Comparison of ENCODE assay signal across 21 mouse cellular contexts in genomic region chr5:63966379-63966778, GRCm38 (mm10). TPM values are rescaled to one million over a fixed set of nuclear protein-coding genes. Genes with fewer than 3 reads are reported as not detected.
A peak's percentile ranks its signal among the peaks of the same experiment; 100 is the strongest.
DNase-seq lines count a peak whose midpoint lies in the region; ATAC-seq lines count a peak whose summit lies in the region.
"Had no signal": no experiment of that assay in that cellular context is flagged by ENCODE, and none has a peak within 500 bp of the region (broad histone marks: within the 10 kb centered on the region; RNA-seq: fewer than 3 reads in every experiment).

No protein-coding gene starts in this region.

- no peaks in the 10 kb centered on the region for H3K9me3 ChIP-seq in kidney, embryonic 15.5 days (replicated peaks)
- no peaks in the 10 kb centered on the region for H3K9me3 ChIP-seq in embryonic facial prominence, embryonic 14.5 days (ENCODE audit: control insufficient read depth, low read length)
- H3K9me3 ChIP-seq: embryonic facial prominence, embryonic 12.5 days; forebrain, embryonic 13.5 days; hindbrain, embryonic 15.5 days; limb, embryonic 10.5 days; neural tube, embryonic 13.5 days had no signal

- no peak overlapping the region for H3K9ac ChIP-seq in kidney, embryonic 15.5 days
- H3K9ac ChIP-seq in embryonic facial prominence, embryonic 14.5 days (ENCODE audit: low read depth, low read length): no peak overlapping the region
- H3K9ac ChIP-seq: hindbrain, embryonic 15.5 days; neural tube, embryonic 13.5 days had no signal

- H3K27me3 ChIP-seq in kidney, embryonic 15.5 days: no peaks in the 10 kb centered on the region
- H3K27me3 ChIP-seq in embryonic facial prominence, embryonic 14.5 days (replicated peaks; ENCODE audit: control insufficient read depth, insufficient read depth, low read length): no peaks in the 10 kb centered on the region
- H3K27me3 ChIP-seq: embryonic facial prominence, embryonic 12.5 days; forebrain, embryonic 13.5 days; hindbrain, embryonic 15.5 days; neural tube, embryonic 13.5 days had no signal

- no peak for DNase-seq in kidney, adult 18-20 months
- DNase-seq in lung, postnatal 10 days: peak; percentile 40
- no peak for DNase-seq in lung, postnatal 25 days (ENCODE audit: low spot score)
- DNase-seq in embryonic facial prominence, embryonic 14.5 days (ENCODE audit: low spot score): no peak
- no peak for DNase-seq in cerebellum, postnatal 36 days
- DNase-seq in right cerebral cortex, postnatal 25 days: no peak
- DNase-seq: adrenal gland, adult 2 months; kidney, adult 8-10 months; midbrain, embryonic 14.5 days; thymus, adult 2 months; thymus, postnatal 4 days had no signal

- H3K4me2 ChIP-seq in kidney, embryonic 15.5 days: peak overlapping the region; percentile 68; the same call in 1 of the 2 replicates
- H3K4me2 ChIP-seq in embryonic facial prominence, embryonic 14.5 days (ENCODE audit: low read depth, low read length): 0 out of 2 replicates have a peak overlapping the region, but pooled peaks have one; percentile 73

- H3K4me1 ChIP-seq in kidney, embryonic 15.5 days: peaks cover 55% of the 10 kb centered on the region
- peaks cover 20% of the 10 kb centered on the region for H3K4me1 ChIP-seq in embryonic facial prominence, embryonic 14.5 days (ENCODE audit: control insufficient read depth, insufficient read depth, low read length)

- H3K27ac ChIP-seq in kidney, embryonic 15.5 days: no peak overlapping the region
- H3K27ac ChIP-seq in embryonic facial prominence, embryonic 14.5 days (replicated peaks; ENCODE audit: low read depth, low read length): no peak overlapping the region
- H3K27ac ChIP-seq: embryonic facial prominence, embryonic 12.5 days; forebrain, embryonic 13.5 days; hindbrain, embryonic 15.5 days; left cerebral cortex, adult 2 months; limb, embryonic 10.5 days; neural tube, embryonic 13.5 days; stomach, postnatal 0 days had no signal

- no peaks in the 10 kb centered on the region for H3K36me3 ChIP-seq in kidney, embryonic 15.5 days
- no peaks in the 10 kb centered on the region for H3K36me3 ChIP-seq in embryonic facial prominence, embryonic 14.5 days (ENCODE audit: control insufficient read depth, insufficient read depth, low read length)
- H3K36me3 ChIP-seq: embryonic facial prominence, embryonic 12.5 days; hindbrain, embryonic 15.5 days; limb, embryonic 10.5 days; neural tube, embryonic 13.5 days had no signal

- no peak overlapping the region for H3K4me3 ChIP-seq in kidney, embryonic 15.5 days (replicated peaks)
- H3K4me3 ChIP-seq in embryonic facial prominence, embryonic 14.5 days (ENCODE audit: low read depth, low read length): no peak overlapping the region
- H3K4me3 ChIP-seq: erythroblast, embryonic 14.5 days had no signal

- 75% methylated on average over 4 of the region's 4 CpGs for WGBS in kidney, embryonic 15.5 days
- 78% methylated on average over 4 of the region's 4 CpGs for WGBS in embryonic facial prominence, embryonic 14.5 days

- ATAC-seq in kidney, embryonic 15.5 days (replicated peaks; ENCODE audit: low FRiP score): no peak
- no peak for ATAC-seq in embryonic facial prominence, embryonic 14.5 days (ENCODE audit: low read depth)
- ATAC-seq: CD4-positive, CD25-positive, alpha-beta regulatory T cell, adult 4 months; forebrain, embryonic 13.5 days had no signal

RNA-seq across cellular contexts. Expression of gene Rell1, which starts 2.3 kb away (rescaled TPM):
- 24.0 and 25.5 TPM in 2 replicates for polyA plus RNA-seq in kidney, embryonic 15.5 days (2015; fragmentation: Nextera tagmentation; extraction: Ambion mirVana)
- 14.1 and 15.5 TPM in 2 replicates for polyA plus RNA-seq in embryonic facial prominence, embryonic 14.5 days (2014; fragmentation: Nextera tagmentation; extraction: Ambion mirVana)
